Mouse (Mus musculus): ENCODE results near the gene Stk38l.

GRCm38 (mm10) chr6:146809991-146810390, 85.2 kb downstream of the Stk38l start:
- TF ChIP-seq POLR2A (IDR thresholded peaks at IDR 0.05; ENCODE audit: borderline replicate concordance, low read depth, low read length), result no peak
- TF ChIP-seq CTCF (IDR thresholded peaks at IDR 0.05; ENCODE audit: low read depth, low read length), result no peak

Data from bone marrow macrophage, adult 2 months (primary cell).